Mouse (Mus musculus) heart, embryonic 16.5 days (tissue): ENCODE measurements around the gene Zbtb16. TPM values are rescaled to one million over a fixed set of nuclear protein-coding genes. Genes with fewer than 3 reads are reported as not detected.

Source experiments
- ATAC-seq: fragments of 200-750 bp; cut with Nextera tagmentation; replicated peaks from 2 replicates; pipeline ENCODE4 v1.8.0; 2017; ENCODE audit warnings: moderate number of reproducible peaks; ENCODE audit not compliant: insufficient read depth, low FRiP score; ENCODE audit errors: extremely low read depth
- H3K27ac ChIP-seq: fragments of 300-500 bp; sonication (generic); 2 replicates; pipeline ENCODE4 v1.5.1; 2014; ENCODE audit warnings: mild to moderate bottlenecking, low read length, control low read depth, moderate library complexity
- H3K27me3 ChIP-seq: fragments of 300-500 bp; sonication (generic); 2 replicates; pipeline ENCODE4 v1.6.1; 2014; ENCODE audit warnings: low read length, mixed read lengths; ENCODE audit not compliant: control insufficient read depth, insufficient read depth
- H3K36me3 ChIP-seq: fragments of 300-500 bp; sonication (generic); 2 replicates; pipeline ENCODE4 v1.6.1; 2014; ENCODE audit not compliant: control insufficient read depth, insufficient read depth
- H3K4me1 ChIP-seq: fragments of 300-500 bp; sonication (generic); 2 replicates; pipeline ENCODE4 v1.6.1; 2014; ENCODE audit warnings: low read length, mixed read lengths; ENCODE audit not compliant: control insufficient read depth, insufficient read depth
- H3K4me2 ChIP-seq: fragments of 300-500 bp; sonication (generic); 2 replicates; pipeline ENCODE4 v1.6.1; 2014; ENCODE audit warnings: low read depth, mild to moderate bottlenecking, control low read depth, low read length
- H3K4me3 ChIP-seq: fragments of 300-500 bp; sonication (generic); 2 replicates; pipeline ENCODE4 v1.5.1; 2014; ENCODE audit warnings: mild to moderate bottlenecking, control low read depth, low read length
- H3K9ac ChIP-seq: fragments of 300-500 bp; sonication (generic); 2 replicates; pipeline ENCODE4 v1.6.1; 2014; ENCODE audit warnings: low read length, control low read depth
- H3K9me3 ChIP-seq: fragments of 300-500 bp; sonication (generic); replicated peaks from 2 replicates; pipeline ENCODE4 v1.6.1; 2016; ENCODE audit warnings: low read length; ENCODE audit not compliant: control insufficient read depth
- WGBS: fragments of 180-500 bp; shearing (Covaris S2); extraction: QIAGEN DNeasy Blood & Tissue Kit; methylation state at CpG from one replicate; pipeline ENCODE4 v1.1.7; 2014; 5-methylcytosine and 5-hydroxymethylcytosine counted together
- polyA plus RNA-seq: library from polyadenylated mRNA; unstranded; fragments of >200 nt; fragmentation: Nextera tagmentation; extraction: Ambion mirVana; gene quantifications from 2 replicates; pipeline ENCODE4 v1.2.1, GENCODE M21; 2015

The Zbtb16 gene
- polyA plus RNA-seq, 1 experiment from 2014 or later = 10.4 TPM

DNA sequence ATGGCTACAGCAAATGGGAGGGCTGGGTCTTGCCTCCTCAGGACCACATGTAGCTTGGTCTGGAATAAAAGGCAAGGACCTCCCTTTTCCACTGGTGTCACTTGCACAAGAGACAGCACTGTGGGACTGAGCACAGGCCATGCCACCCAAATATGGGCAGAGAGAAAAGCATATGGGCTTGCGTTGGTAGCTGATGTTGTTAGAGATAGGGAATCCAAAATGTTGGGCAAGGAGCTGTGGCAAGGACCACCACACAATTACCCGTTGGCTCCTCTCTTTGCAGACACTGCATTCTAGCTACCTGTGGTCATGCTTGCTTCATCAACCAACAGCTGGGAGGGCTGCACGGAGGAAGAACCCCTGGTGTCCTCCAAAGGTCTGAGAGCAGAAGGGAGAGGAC lies 169.3 kb downstream of the Zbtb16 start:
- H3K4me3 ChIP-seq = no peak overlapping the region
- H3K36me3 ChIP-seq = no peaks in the 10 kb centered on the region
- H3K4me1 ChIP-seq = no peaks in the 10 kb centered on the region
- H3K4me2 ChIP-seq = no peak overlapping the region
- no peak overlapping the region for H3K9ac ChIP-seq
- H3K27me3 ChIP-seq = 0 out of 2 replicates have a peak, but pooled peaks cover 3% of the 10 kb centered on the region
- WGBS = 87% methylated on average over 3 of the region's 3 CpGs
- no peak for ATAC-seq
- no peak overlapping the region for H3K27ac ChIP-seq
- H3K9me3 ChIP-seq = no peaks in the 10 kb centered on the region

DNA sequence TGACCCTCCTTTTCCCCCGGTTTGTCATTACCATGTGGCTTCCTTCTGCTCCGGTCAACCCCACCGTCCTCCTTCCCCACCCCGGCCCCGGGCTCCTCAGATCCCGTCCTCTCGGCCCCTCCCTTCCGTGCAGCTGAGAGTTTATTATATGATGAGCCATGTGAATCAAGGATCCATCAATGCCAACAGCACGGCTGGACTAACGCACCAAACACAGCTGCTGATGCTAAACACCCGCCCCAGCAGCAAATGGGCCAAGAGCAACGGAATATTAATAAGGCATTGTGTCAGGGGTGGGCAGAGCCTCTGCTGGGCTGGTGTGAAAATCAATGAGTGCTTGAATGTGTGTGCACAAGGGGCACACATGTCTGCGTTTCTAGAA lies 173.0 kb downstream of the Zbtb16 start:
- no peak for ATAC-seq
- no peaks in the 10 kb centered on the region for H3K4me1 ChIP-seq
- H3K9me3 ChIP-seq = peaks cover 3% of the 10 kb centered on the region
- no peak overlapping the region for H3K4me3 ChIP-seq
- 67% methylated on average over 13 of the region's 13 CpGs for WGBS
- 0 out of 2 replicates have a peak, but pooled peaks cover 3% of the 10 kb centered on the region for H3K27me3 ChIP-seq
- H3K9ac ChIP-seq = no peak overlapping the region
- no peak overlapping the region for H3K4me2 ChIP-seq
- no peak overlapping the region for H3K27ac ChIP-seq
- peaks cover 3% of the 10 kb centered on the region for H3K36me3 ChIP-seq

DNA sequence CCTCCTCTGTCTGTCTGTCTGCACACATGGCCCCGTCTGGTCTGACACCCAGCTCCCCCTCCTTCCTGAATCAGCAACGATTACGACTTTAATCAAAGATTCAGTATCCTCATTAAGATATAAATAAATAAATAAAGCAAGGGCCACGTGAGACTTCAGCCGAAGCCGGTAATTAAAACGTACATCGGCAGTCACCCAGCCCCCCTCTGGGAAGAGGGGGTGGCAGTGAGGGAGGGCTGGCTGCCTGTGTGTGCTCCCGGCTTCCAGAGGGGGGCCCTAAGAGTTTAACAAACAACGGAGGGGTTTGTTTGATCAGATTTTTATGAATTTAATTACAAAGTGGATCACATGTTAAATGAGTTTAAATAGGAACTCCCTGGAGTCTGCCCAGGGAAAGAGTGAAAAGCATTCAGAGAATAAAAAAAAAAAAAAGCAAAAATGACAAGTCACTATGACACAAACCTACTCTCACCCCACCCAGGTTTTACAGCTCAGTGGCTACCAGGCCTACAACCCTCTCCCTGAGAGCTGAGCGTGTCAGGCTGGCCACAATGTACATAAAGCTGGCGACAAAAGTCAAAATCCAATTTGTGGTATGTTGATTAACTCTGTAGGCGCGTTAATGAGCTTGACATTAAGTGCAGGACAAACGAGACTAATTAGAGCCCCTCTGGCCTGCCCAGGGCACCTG lies 173.5 kb downstream of the Zbtb16 start:
- no peak for ATAC-seq
- no peaks in the 10 kb centered on the region for H3K4me1 ChIP-seq
- H3K4me2 ChIP-seq = no peak overlapping the region
- H3K4me3 ChIP-seq = no peak overlapping the region
- no peak overlapping the region for H3K27ac ChIP-seq
- H3K27me3 ChIP-seq = 0 out of 2 replicates have a peak, but pooled peaks cover 3% of the 10 kb centered on the region
- 45% methylated on average over 15 of the region's 15 CpGs for WGBS
- H3K36me3 ChIP-seq = peaks cover 3% of the 10 kb centered on the region
- H3K9ac ChIP-seq = no peak overlapping the region
- peaks cover 3% of the 10 kb centered on the region for H3K9me3 ChIP-seq

DNA sequence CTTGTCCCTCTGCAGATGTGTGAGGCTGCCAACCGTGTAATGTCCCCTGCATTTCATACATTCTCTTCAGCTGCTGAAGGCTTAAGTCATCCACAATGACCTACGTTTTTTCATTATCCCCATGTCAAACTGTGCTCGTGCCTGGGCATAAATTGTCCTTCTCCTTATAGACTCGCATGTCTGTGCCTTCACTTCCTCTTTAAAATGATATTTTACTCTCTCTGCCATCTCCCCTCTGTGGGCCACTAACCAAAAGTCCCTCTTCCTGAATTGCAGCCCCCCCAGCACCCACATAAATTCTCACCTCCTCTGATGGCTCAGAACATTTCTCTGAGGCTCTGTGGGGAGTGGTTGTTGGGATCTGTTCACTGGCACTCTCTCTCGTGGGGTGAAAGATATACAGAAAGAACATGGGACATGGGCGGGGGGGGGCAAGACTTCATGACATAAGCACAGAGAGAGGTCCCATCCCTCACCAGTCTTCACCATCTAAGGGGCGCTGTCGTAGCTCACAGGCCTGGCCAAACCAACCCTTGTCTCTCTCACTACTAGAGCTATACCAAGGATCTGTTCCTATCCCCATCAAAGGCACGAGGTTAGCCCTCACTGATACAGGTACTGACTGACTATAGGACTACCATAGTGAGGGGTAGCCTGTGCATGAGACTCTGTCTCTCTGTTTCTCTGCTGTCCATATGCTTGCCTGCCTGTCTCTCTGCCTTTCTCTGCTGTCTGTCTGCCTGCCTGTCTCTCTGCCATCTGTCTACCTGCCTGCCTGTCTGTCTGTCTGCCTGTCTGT lies 174.6 kb downstream of the Zbtb16 start:
- no peak overlapping the region for H3K4me2 ChIP-seq
- H3K27me3 ChIP-seq = 0 out of 2 replicates have a peak, but pooled peaks cover 3% of the 10 kb centered on the region
- H3K9me3 ChIP-seq = peaks cover 3% of the 10 kb centered on the region
- no peak overlapping the region for H3K9ac ChIP-seq
- H3K36me3 ChIP-seq = peaks cover 3% of the 10 kb centered on the region
- 70% methylated on average over 9 of the region's 9 CpGs for WGBS
- H3K4me1 ChIP-seq = no peaks in the 10 kb centered on the region
- H3K27ac ChIP-seq = no peak overlapping the region
- no peak for ATAC-seq
- H3K4me3 ChIP-seq = no peak overlapping the region

DNA sequence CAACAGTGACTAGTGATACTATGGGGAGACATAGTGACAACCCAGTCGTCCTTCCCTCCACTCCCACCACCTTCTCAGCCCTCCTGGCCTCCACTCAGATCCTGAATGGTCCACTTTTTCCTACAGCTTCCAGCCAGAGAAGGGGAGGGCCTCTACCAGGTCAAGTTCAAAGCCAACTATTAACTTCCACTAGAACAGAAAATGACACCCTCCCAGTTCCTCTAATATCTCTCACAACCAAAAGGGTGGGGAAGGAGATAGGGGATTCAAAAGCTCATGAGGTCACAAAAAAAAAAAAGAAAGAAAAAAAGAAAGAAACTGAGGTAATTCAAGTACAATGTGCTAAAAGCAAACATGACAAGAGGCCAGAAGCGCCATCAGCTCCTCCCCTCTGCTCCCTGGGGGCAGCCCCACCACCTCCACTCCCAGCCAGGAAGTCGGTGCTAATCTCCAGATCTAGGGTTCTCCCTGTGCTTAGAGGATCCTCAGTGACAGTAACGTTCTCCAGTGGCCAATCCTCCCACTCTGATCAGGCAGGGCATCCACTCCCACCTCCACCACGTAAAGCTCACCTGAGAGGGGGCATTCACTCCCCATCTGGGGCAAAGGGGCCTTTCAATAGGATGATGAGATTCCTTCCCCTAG lies 180.4 kb downstream of the Zbtb16 start:
- peaks cover 3% of the 10 kb centered on the region for H3K36me3 ChIP-seq
- no peaks in the 10 kb centered on the region for H3K27me3 ChIP-seq
- 34% methylated on average over 5 of the region's 5 CpGs for WGBS
- peaks cover 3% of the 10 kb centered on the region for H3K9me3 ChIP-seq
- H3K4me3 ChIP-seq = no peak overlapping the region
- H3K4me1 ChIP-seq = no peaks in the 10 kb centered on the region
- H3K9ac ChIP-seq = no peak overlapping the region
- H3K4me2 ChIP-seq = no peak overlapping the region
- H3K27ac ChIP-seq = no peak overlapping the region
- no peak for ATAC-seq

DNA sequence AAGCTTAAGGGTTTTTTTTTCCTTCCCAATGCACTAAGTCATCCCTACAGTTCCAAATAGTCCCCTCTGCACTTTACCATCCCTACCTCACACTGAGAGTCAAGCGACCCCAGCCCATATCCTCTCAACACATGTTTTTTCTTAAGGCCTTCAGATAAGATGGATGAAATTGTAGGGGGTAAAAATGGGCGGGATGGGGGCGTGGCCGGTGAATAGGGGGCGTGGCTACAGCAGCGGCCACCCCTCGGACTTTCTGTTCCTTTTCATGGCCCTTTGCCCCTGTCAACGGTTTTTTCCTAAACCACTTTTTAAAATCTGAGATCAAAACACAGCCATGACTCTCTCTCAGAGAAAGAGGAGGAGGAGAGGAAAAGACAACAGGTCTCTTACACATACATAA lies 181.3 kb downstream of the Zbtb16 start:
- Histone ChIP-seq H3K9ac (no peak overlapping the region), H3K27me3 (no peaks in the 10 kb centered on the region), H3K4me2 (no peak overlapping the region), H3K9me3 (peaks cover 3% of the 10 kb centered on the region), H3K36me3 (peaks cover 3% of the 10 kb centered on the region), H3K4me1 (peaks cover 5% of the 10 kb centered on the region; the same call in 1 of the 2 replicates), H3K4me3 (no peak overlapping the region), H3K27ac (no peak overlapping the region)
- ATAC-seq = no peak
- 15% methylated on average over 8 of the region's 8 CpGs for WGBS

DNA sequence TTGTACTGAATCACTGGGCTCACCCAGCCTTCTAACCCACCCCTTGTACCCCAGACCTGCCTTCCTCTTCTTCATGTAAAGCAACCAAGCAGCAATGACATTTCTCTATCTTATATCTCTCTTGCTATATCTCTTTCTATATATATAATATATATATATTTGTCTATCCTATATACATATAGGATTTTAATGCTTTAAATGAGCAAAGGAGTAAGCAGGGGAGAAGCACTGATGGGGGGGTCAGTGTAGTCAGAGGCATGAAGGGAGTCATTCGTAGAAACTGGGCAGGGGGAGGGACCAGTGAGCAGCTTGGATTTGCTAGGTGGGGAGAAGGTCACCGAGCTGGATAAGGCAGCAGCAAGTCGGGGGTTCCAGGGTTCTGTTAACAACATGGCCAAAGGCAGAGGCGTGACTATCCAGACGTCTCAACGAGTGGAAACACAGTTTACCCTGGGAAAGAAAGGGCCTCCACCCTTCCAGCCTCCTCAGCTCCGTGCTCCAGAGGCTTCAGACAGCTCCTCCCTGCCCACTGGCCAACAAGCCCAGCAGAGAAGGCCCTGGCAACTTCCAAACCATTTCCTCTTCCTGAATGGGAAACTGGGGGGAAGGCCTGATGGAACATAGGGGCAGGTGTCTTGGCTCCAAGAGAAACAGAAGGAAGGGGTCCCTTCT lies 182.5 kb downstream of the Zbtb16 start:
- Histone ChIP-seq H3K27ac (no peak overlapping the region), H3K9me3 (no peaks in the 10 kb centered on the region), H3K4me1 (peaks cover 17% of the 10 kb centered on the region), H3K27me3 (peaks cover 2% of the 10 kb centered on the region; the same call in 1 of the 2 replicates), H3K4me2 (no peak overlapping the region), H3K4me3 (no peak overlapping the region), H3K9ac (no peak overlapping the region), H3K36me3 (no peaks in the 10 kb centered on the region)
- no peak for ATAC-seq
- 43% methylated on average over 7 of the region's 7 CpGs for WGBS

DNA sequence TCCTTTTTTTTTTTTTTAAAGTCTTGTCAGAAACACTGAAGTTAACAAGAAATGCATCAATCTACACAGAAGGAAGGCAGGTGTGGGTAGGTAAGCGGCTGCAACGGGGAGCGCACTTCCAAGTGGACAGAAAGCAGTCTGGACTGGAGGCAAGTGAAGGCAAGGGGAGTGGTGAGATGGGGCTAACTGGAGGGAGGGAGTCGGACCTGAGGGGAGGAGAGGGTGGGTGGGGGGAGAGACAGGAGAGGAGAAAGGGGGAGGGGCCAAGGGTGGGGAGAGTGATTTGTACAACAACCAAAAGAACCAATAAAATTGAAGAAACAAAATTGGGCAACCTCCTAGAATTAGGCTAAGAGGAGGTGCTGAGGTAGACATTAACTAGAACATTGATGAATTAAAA lies 184.0 kb downstream of the Zbtb16 start:
- H3K9ac ChIP-seq = no peak overlapping the region
- no peak overlapping the region for H3K27ac ChIP-seq
- no peak overlapping the region for H3K4me2 ChIP-seq
- no peaks in the 10 kb centered on the region for H3K36me3 ChIP-seq
- peaks cover 24% of the 10 kb centered on the region for H3K4me1 ChIP-seq
- no peak for ATAC-seq
- H3K27me3 ChIP-seq = peaks cover 2% of the 10 kb centered on the region
- H3K4me3 ChIP-seq = no peak overlapping the region
- no peaks in the 10 kb centered on the region for H3K9me3 ChIP-seq
- 71% methylated on average over 4 of the region's 4 CpGs for WGBS
